Mouse (Mus musculus): ENCODE measurements around the gene Glce. TPM values are rescaled to one million over a fixed set of nuclear protein-coding genes. Genes with fewer than 3 reads are reported as not detected.

The Glce gene
- polyA plus RNA-seq, 1 experiment from 2014 or later, result 10.4 TPM

GRCm38 (mm10) chr9:62124266-62124665 lies 1.8 kb upstream of the Glce start:
- ATAC-seq (ENCODE audit: extremely low read depth, insufficient number of reproducible peaks, low FRiP score, low TSS enrichment), result no peak
- H3K4me3 ChIP-seq, result no peak overlapping the region

GRCm38 (mm10) chr9:62123496-62123895 lies 1.0 kb upstream of the Glce start:
- peak overlapping the region; percentile 81 for H3K4me3 ChIP-seq
- H3K9me3 ChIP-seq, result no peaks in the 10 kb centered on the region
- H3K27ac ChIP-seq (replicated peaks), result 0 out of 2 replicates have a peak overlapping the region, but pooled peaks have one; percentile 40
- H3K36me3 ChIP-seq, result no peaks in the 10 kb centered on the region
- H3K9ac ChIP-seq, result peak overlapping the region; percentile 76
- ATAC-seq (ENCODE audit: extremely low read depth, insufficient number of reproducible peaks, low FRiP score, low TSS enrichment), result no peak
- peaks cover 14% of the 10 kb centered on the region for H3K4me1 ChIP-seq
- 63% methylated on average over 3 of the region's 3 CpGs for WGBS
- peak overlapping the region; percentile 97 for H3K4me2 ChIP-seq
- 0 out of 2 replicates have a peak, but pooled peaks cover 3% of the 10 kb centered on the region for H3K27me3 ChIP-seq (replicated peaks)

More at GRCm38 (mm10) chr9:62124266-62124665, 1.8 kb upstream of the Glce start:
- no peak overlapping the region for H3K27ac ChIP-seq (replicated peaks)
- H3K9ac ChIP-seq, result no peak overlapping the region
- peaks cover 14% of the 10 kb centered on the region for H3K4me1 ChIP-seq
- H3K4me2 ChIP-seq, result no peak overlapping the region
- 0 out of 2 replicates have a peak, but pooled peaks cover 3% of the 10 kb centered on the region for H3K27me3 ChIP-seq (replicated peaks)
- WGBS, result 77% methylated on average over 1 of the region's 1 CpGs
- H3K36me3 ChIP-seq, result no peaks in the 10 kb centered on the region
- H3K9me3 ChIP-seq, result no peaks in the 10 kb centered on the region

GRCm38 (mm10) chr9:62121551-62122447 lies 656 bp downstream of the Glce start:
- H3K4me2 ChIP-seq, result peak overlapping the region; percentile 97
- no peak for ATAC-seq (ENCODE audit: extremely low read depth, insufficient number of reproducible peaks, low FRiP score, low TSS enrichment)
- peaks cover 14% of the 10 kb centered on the region for H3K4me1 ChIP-seq
- H3K9me3 ChIP-seq, result no peaks in the 10 kb centered on the region
- H3K27ac ChIP-seq (replicated peaks), result peak overlapping the region; percentile 90
- H3K9ac ChIP-seq, result peak overlapping the region; percentile 95
- H3K4me3 ChIP-seq, result peak overlapping the region; percentile 81
- no peaks in the 10 kb centered on the region for H3K36me3 ChIP-seq
- H3K27me3 ChIP-seq (replicated peaks), result 0 out of 2 replicates have a peak, but pooled peaks cover 3% of the 10 kb centered on the region
- under 1% methylated on average over 59 of the region's 59 CpGs for WGBS

GRCm38 (mm10) chr9:62118754-62119153 lies 3.7 kb downstream of the Glce start:
- Histone ChIP-seq H3K36me3 (no peaks in the 10 kb centered on the region), H3K9me3 (no peaks in the 10 kb centered on the region), H3K4me2 (no peak overlapping the region), H3K4me1 (peaks cover 13% of the 10 kb centered on the region), H3K27ac (replicated peaks) (no peak overlapping the region), H3K27me3 (replicated peaks) (no peaks in the 10 kb centered on the region), H3K4me3 (no peak overlapping the region), H3K9ac (no peak overlapping the region)
- 62% methylated on average over 3 of the region's 3 CpGs for WGBS
- ATAC-seq (ENCODE audit: extremely low read depth, insufficient number of reproducible peaks, low FRiP score, low TSS enrichment), result no peak

GRCm38 (mm10) chr9:62115826-62116225 lies 6.6 kb downstream of the Glce start:
- Histone ChIP-seq H3K9ac (no peak overlapping the region), H3K4me3 (no peak overlapping the region), H3K9me3 (no peaks in the 10 kb centered on the region), H3K4me1 (peaks cover under 1% of the 10 kb centered on the region; the same call in 1 of the 2 replicates), H3K27ac (replicated peaks) (no peak overlapping the region), H3K4me2 (no peak overlapping the region), H3K36me3 (no peaks in the 10 kb centered on the region), H3K27me3 (replicated peaks) (no peaks in the 10 kb centered on the region)
- no peak for ATAC-seq (ENCODE audit: extremely low read depth, insufficient number of reproducible peaks, low FRiP score, low TSS enrichment)
- WGBS, result 76% methylated on average over 3 of the region's 3 CpGs

- 59% methylated on average over 1 of the region's 1 CpGs for WGBS
- Histone ChIP-seq H3K9ac (no peak overlapping the region), H3K4me3 (no peak overlapping the region), H3K9me3 (no peaks in the 10 kb centered on the region), H3K27me3 (replicated peaks) (no peaks in the 10 kb centered on the region), H3K4me2 (no peak overlapping the region), H3K4me1 (0 out of 2 replicates have a peak, but pooled peaks cover 4% of the 10 kb centered on the region), H3K27ac (replicated peaks) (no peak overlapping the region), H3K36me3 (no peaks in the 10 kb centered on the region)
- ATAC-seq (ENCODE audit: extremely low read depth, insufficient number of reproducible peaks, low FRiP score, low TSS enrichment), result no peak
Measured at GRCm38 (mm10) chr9:62096603-62097002, 25.9 kb downstream of the Glce start.

- H3K9me3 ChIP-seq, result no peaks in the 10 kb centered on the region
- H3K4me1 ChIP-seq, result no peaks in the 10 kb centered on the region
- no peak overlapping the region for H3K9ac ChIP-seq
- 80% methylated on average over 5 of the region's 5 CpGs for whole genome bisulfite sequencing
- no peak overlapping the region for H3K4me2 ChIP-seq
- H3K27me3 ChIP-seq (replicated peaks), result no peaks in the 10 kb centered on the region
- no peaks in the 10 kb centered on the region for H3K36me3 ChIP-seq
- no peak overlapping the region for H3K4me3 ChIP-seq
- no peak overlapping the region for H3K27ac ChIP-seq (replicated peaks)
- no peak for ATAC-seq (ENCODE audit: extremely low read depth, insufficient number of reproducible peaks, low FRiP score, low TSS enrichment)
Measured at GRCm38 (mm10) chr9:62091604-62092003, 30.9 kb downstream of the Glce start.

- 72% methylated on average over 2 of the region's 2 CpGs for WGBS
Measured at GRCm38 (mm10) chr9:62085548-62085947, 36.9 kb downstream of the Glce start.

GRCm38 (mm10) chr9:62084896-62085295 lies 37.6 kb downstream of the Glce start:
- no peak for ATAC-seq (ENCODE audit: extremely low read depth, insufficient number of reproducible peaks, low FRiP score, low TSS enrichment)
- no peak overlapping the region for H3K9ac ChIP-seq

More at GRCm38 (mm10) chr9:62085548-62085947, 36.9 kb downstream of the Glce start:
- H3K9ac ChIP-seq, result no peak overlapping the region
- ATAC-seq (ENCODE audit: extremely low read depth, insufficient number of reproducible peaks, low FRiP score, low TSS enrichment), result no peak
- H3K4me1 ChIP-seq, result peaks cover 9% of the 10 kb centered on the region
- no peak overlapping the region for H3K27ac ChIP-seq (replicated peaks)
- peaks cover 5% of the 10 kb centered on the region for H3K36me3 ChIP-seq
- no peaks in the 10 kb centered on the region for H3K9me3 ChIP-seq
- H3K4me3 ChIP-seq, result no peak overlapping the region
- H3K27me3 ChIP-seq (replicated peaks), result no peaks in the 10 kb centered on the region
- no peak overlapping the region for H3K4me2 ChIP-seq

GRCm38 (mm10) chr9:62082986-62083385 lies 39.5 kb downstream of the Glce start:
- Histone ChIP-seq H3K4me3 (no peak overlapping the region), H3K27me3 (replicated peaks) (no peaks in the 10 kb centered on the region), H3K9ac (no peak overlapping the region), H3K4me2 (no peak overlapping the region), H3K4me1 (peaks cover 9% of the 10 kb centered on the region), H3K27ac (replicated peaks) (no peak overlapping the region), H3K9me3 (no peaks in the 10 kb centered on the region), H3K36me3 (peaks cover 5% of the 10 kb centered on the region)
- no peak for ATAC-seq (ENCODE audit: extremely low read depth, insufficient number of reproducible peaks, low FRiP score, low TSS enrichment)
- WGBS, result 7% methylated on average over 2 of the region's 2 CpGs

More at GRCm38 (mm10) chr9:62084896-62085295, 37.6 kb downstream of the Glce start:
- H3K4me3 ChIP-seq, result no peak overlapping the region
- H3K27ac ChIP-seq (replicated peaks), result no peak overlapping the region
- H3K4me2 ChIP-seq, result no peak overlapping the region
- H3K36me3 ChIP-seq, result peaks cover 5% of the 10 kb centered on the region
- 95% methylated on average over 4 of the region's 4 CpGs for WGBS
- H3K4me1 ChIP-seq, result peaks cover 9% of the 10 kb centered on the region
- no peaks in the 10 kb centered on the region for H3K27me3 ChIP-seq (replicated peaks)
- H3K9me3 ChIP-seq, result no peaks in the 10 kb centered on the region

GRCm38 (mm10) chr9:62081542-62081941 lies 40.9 kb downstream of the Glce start:
- Histone ChIP-seq H3K4me2 (no peak overlapping the region), H3K36me3 (peaks cover 5% of the 10 kb centered on the region), H3K4me1 (peaks cover 9% of the 10 kb centered on the region), H3K9ac (no peak overlapping the region), H3K27me3 (replicated peaks) (no peaks in the 10 kb centered on the region), H3K4me3 (no peak overlapping the region), H3K9me3 (no peaks in the 10 kb centered on the region), H3K27ac (replicated peaks) (no peak overlapping the region)
- ATAC-seq (ENCODE audit: extremely low read depth, insufficient number of reproducible peaks, low FRiP score, low TSS enrichment), result no peak
- 57% methylated on average over 3 of the region's 3 CpGs for WGBS
